In genomic region chr11:3941371-3941770, GRCm38 (mm10) we compare ENCODE assay signal across 32 mouse cellular contexts. TPM values are rescaled to one million over a fixed set of nuclear protein-coding genes. Genes with fewer than 3 reads are reported as not detected.
DNase-seq lines count a peak whose midpoint lies in the region; ATAC-seq and TF ChIP-seq lines count a peak whose summit lies in the region.
"Had no signal": no experiment of that assay in that cellular context is flagged by ENCODE, and none has a peak within 500 bp of the region (broad histone marks: within the 10 kb centered on the region; RNA-seq: fewer than 3 reads in every experiment).

No protein-coding gene starts in this region.

- H3K9ac ChIP-seq in midbrain, postnatal 0 days (replicated peaks; ENCODE audit: low read length, poor library complexity, severe bottlenecking): no peak overlapping the region
- H3K9ac ChIP-seq: forebrain, embryonic 13.5 days; heart, embryonic 12.5 days; heart, embryonic 15.5 days; hindbrain, embryonic 12.5 days; hindbrain, embryonic 15.5 days had no signal

- no peak for TF ChIP-seq CTCF in midbrain, postnatal 0 days (IDR thresholded peaks at IDR 0.05)

- no peaks in the 10 kb centered on the region for H3K9me3 ChIP-seq in midbrain, postnatal 0 days (ENCODE audit: low read length)
- H3K9me3 ChIP-seq: forebrain, embryonic 10.5 days; forebrain, embryonic 13.5 days; G1E; heart, embryonic 12.5 days; heart, embryonic 15.5 days; hindbrain, embryonic 12.5 days; hindbrain, embryonic 15.5 days had no signal

- H3K4me1 ChIP-seq in midbrain, postnatal 0 days (ENCODE audit: insufficient read depth, low read length): no peaks in the 10 kb centered on the region
- H3K4me1 ChIP-seq: forebrain, embryonic 13.5 days; heart, embryonic 12.5 days; heart, embryonic 15.5 days; hindbrain, embryonic 12.5 days; hindbrain, embryonic 15.5 days had no signal

- H3K4me3 ChIP-seq in midbrain, postnatal 0 days (ENCODE audit: low read depth, low read length): no peak overlapping the region
- H3K4me3 ChIP-seq: forebrain, embryonic 10.5 days; forebrain, embryonic 13.5 days; heart, embryonic 12.5 days; heart, embryonic 15.5 days; hindbrain, embryonic 12.5 days; hindbrain, embryonic 15.5 days had no signal

- H3K27ac ChIP-seq in midbrain, postnatal 0 days (ENCODE audit: low read depth, low read length): no peak overlapping the region
- H3K27ac ChIP-seq: forebrain, embryonic 10.5 days; forebrain, embryonic 13.5 days; heart, embryonic 15.5 days; hindbrain, embryonic 12.5 days; hindbrain, embryonic 15.5 days had no signal

- 78% methylated on average over 7 of the region's 7 CpGs for WGBS in midbrain, postnatal 0 days

- ATAC-seq in midbrain, postnatal 0 days (ENCODE audit: low FRiP score): no peak
- ATAC-seq: forebrain, embryonic 13.5 days; forebrain, embryonic 16.5 days; Patski had no signal

- intact Hi-C loops in heart, postnatal 36 days (cut with DNase I): no loop called here

- H3K36me3 ChIP-seq in midbrain, postnatal 0 days (ENCODE audit: insufficient read depth, low read length): no peaks in the 10 kb centered on the region
- H3K36me3 ChIP-seq: forebrain, embryonic 10.5 days; G1E; heart, embryonic 12.5 days; heart, embryonic 15.5 days; hindbrain, embryonic 12.5 days; hindbrain, embryonic 15.5 days had no signal

- no peaks in the 10 kb centered on the region for H3K27me3 ChIP-seq in midbrain, postnatal 0 days (ENCODE audit: insufficient read depth, low read length)
- H3K27me3 ChIP-seq: hindbrain, embryonic 15.5 days had no signal

- H3K4me2 ChIP-seq in midbrain, postnatal 0 days (ENCODE audit: low read depth, low read length, poor library complexity, severe bottlenecking): no peak overlapping the region
- H3K4me2 ChIP-seq: forebrain, embryonic 13.5 days; heart, embryonic 12.5 days; heart, embryonic 15.5 days; hindbrain, embryonic 12.5 days; hindbrain, embryonic 15.5 days had no signal

- DNase-seq in heart, postnatal 4 days: peak; percentile 1
- DNase-seq in heart, postnatal 36 days: no peak
- DNase-seq in kidney, adult 9 months: peak; percentile 63
- no peak for DNase-seq in kidney, postnatal 4 days
- peak; percentile 13 for DNase-seq in testis, postnatal 10 days (ENCODE audit: low spot score)
- DNase-seq in testis, postnatal 14 days (ENCODE audit: low spot score): no peak
- no peak for DNase-seq in midbrain, postnatal 0 days (ENCODE audit: low spot score)
- DNase-seq: adrenal gland, postnatal 10 days; adrenal gland, postnatal 36 days; B cell, adult 2 months; cerebellum, adult 18-20 months; cerebellum, adult 9-10 months; cerebellum, postnatal 14 days; gastrocnemius, postnatal 10 days; gastrocnemius, postnatal 36 days; heart, postnatal 10 days had no signal

RNA-seq across cellular contexts. Expression of gene Tcn2, which starts 9.4 kb away (rescaled TPM):
- 10 to 100 TPM; 38.8 to 40.6 TPM for total RNA-seq in heart, postnatal 4 days (2021)
- 10 to 100 TPM; 43.7 to 52.1 TPM for total RNA-seq in heart, postnatal 36 days (2021)
- 20.9 and 28.8 TPM in 2 replicates for total RNA-seq in midbrain, postnatal 0 days (2014; rRNA removed)
- 22.0 and 27.0 TPM in 2 replicates for polyA plus RNA-seq in midbrain, postnatal 0 days (2015; fragmentation: Nextera tagmentation; extraction: Ambion mirVana)

RNA-seq across cellular contexts. Expression of gene Pes1, which starts 22.4 kb away (rescaled TPM):
- 10 to 100 TPM; 41.0 to 42.0 TPM for total RNA-seq in heart, postnatal 4 days (2021)
- 10 to 100 TPM; 27.9 to 29.2 TPM for total RNA-seq in heart, postnatal 36 days (2021)
- total RNA-seq in midbrain, postnatal 0 days (2014; rRNA removed): 36.1 and 37.7 TPM in 2 replicates
- 49.0 TPM in 2 replicates for polyA plus RNA-seq in midbrain, postnatal 0 days (2015; fragmentation: Nextera tagmentation; extraction: Ambion mirVana)

RNA-seq across cellular contexts. Expression of gene Slc35e4, which starts 26.9 kb away (rescaled TPM):
- total RNA-seq in heart, postnatal 4 days (2021): 1 to 10 TPM; 3.6 to 4.0 TPM
- total RNA-seq in heart, postnatal 36 days (2021): 1 to 10 TPM; 5.3 to 5.5 TPM
- 48.2 and 56.5 TPM in 2 replicates for total RNA-seq in midbrain, postnatal 0 days (2014; rRNA removed)
- 27.3 and 27.4 TPM in 2 replicates for polyA plus RNA-seq in midbrain, postnatal 0 days (2015; fragmentation: Nextera tagmentation; extraction: Ambion mirVana)
- polyA plus RNA-seq: G1E had no signal

RNA-seq across cellular contexts. Expression of gene 4930556J24Rik, which starts 35.2 kb away (rescaled TPM):
- not detected for total RNA-seq in heart, postnatal 4 days (2021)
- not detected for total RNA-seq in heart, postnatal 36 days (2021)
- 0.16 TPM in 1 of 2 replicates, not detected in the other for total RNA-seq in midbrain, postnatal 0 days (2014; rRNA removed)
- polyA plus RNA-seq in midbrain, postnatal 0 days (2015; fragmentation: Nextera tagmentation; extraction: Ambion mirVana): 0.26 TPM in 1 of 2 replicates, not detected in the other
- total RNA-seq: adrenal gland, adult 18-20 months; adrenal gland, postnatal 10 days; adrenal gland, postnatal 36 days; gastrocnemius, adult 18-20 months; gastrocnemius, postnatal 10 days; gastrocnemius, postnatal 36 days; granulocyte monocyte progenitor cell, adult 5-6 weeks; heart, adult 8-10 months; heart, postnatal 10 days; hematopoietic stem cell, adult 5-6 weeks had no signal
- polyA plus RNA-seq: embryonic facial prominence, embryonic 11.5 days; embryonic facial prominence, embryonic 14.5 days; forebrain, embryonic 13.5 days; G1E; heart, embryonic 12.5 days; heart, embryonic 15.5 days had no signal

RNA-seq across cellular contexts. Expression of gene Gal3st1, which starts 42.1 kb away (rescaled TPM):
- under 1 TPM; 0.14 to 0.23 TPM for total RNA-seq in heart, postnatal 4 days (2021)
- under 1 TPM; 0.19 to 0.22 TPM for total RNA-seq in heart, postnatal 36 days (2021)
- total RNA-seq in midbrain, postnatal 0 days (2014; rRNA removed): 17.0 and 20.9 TPM in 2 replicates
- 12.7 and 14.4 TPM in 2 replicates for polyA plus RNA-seq in midbrain, postnatal 0 days (2015; fragmentation: Nextera tagmentation; extraction: Ambion mirVana)
- total RNA-seq: adrenal gland, adult 18-20 months; G1E had no signal
- polyA plus RNA-seq: G1E had no signal

Comparison
In these comparisons a context has a peak if more than half of its experiments do, and no peak if none do; other contexts are left out.
1. DNase-seq: peak in heart, postnatal 4 days (single experiment), kidney, adult 9 months (single experiment) and testis, postnatal 10 days (single experiment); none in heart, postnatal 36 days (0 of 2), kidney, postnatal 4 days (0 of 2), testis, postnatal 14 days (single experiment) and midbrain, postnatal 0 days (single experiment).